Mouse (Mus musculus): ENCODE data around the gene 1700102P08Rik.

The 1700102P08Rik gene

GRCm38 (mm10) chr9:108412221-108412620 is 19.6 kb downstream of the 1700102P08Rik start:
- DNase-seq = no peak

DNA sequence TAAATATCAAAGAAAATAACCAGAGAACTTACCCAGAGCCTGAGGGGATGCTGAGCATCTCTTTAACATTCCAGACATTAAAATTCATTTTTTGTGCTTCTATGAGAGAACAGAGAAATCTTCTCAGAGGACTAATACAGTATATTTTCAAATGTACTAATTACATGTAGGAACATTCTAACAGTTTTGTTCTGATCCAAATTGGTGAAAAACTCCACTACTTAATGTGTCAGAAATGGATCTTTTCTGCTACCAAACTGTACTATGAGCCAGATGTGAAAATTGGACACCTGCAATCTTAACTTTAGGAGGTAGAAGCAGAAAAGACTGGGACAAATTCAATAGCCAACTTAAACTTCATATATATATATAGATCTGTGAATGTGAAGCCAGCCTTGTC is 35.8 kb downstream of the 1700102P08Rik start, which contains the start of gene Ccdc36:
Ccdc36 (minus strand) TSS at position 101 of the 400 bp plus-strand sequence.
- DNase-seq = no peak

- no peak for DNase-seq
Measured at GRCm38 (mm10) chr9:108431431-108432067, 38.9 kb downstream of the 1700102P08Rik start.

DNA sequence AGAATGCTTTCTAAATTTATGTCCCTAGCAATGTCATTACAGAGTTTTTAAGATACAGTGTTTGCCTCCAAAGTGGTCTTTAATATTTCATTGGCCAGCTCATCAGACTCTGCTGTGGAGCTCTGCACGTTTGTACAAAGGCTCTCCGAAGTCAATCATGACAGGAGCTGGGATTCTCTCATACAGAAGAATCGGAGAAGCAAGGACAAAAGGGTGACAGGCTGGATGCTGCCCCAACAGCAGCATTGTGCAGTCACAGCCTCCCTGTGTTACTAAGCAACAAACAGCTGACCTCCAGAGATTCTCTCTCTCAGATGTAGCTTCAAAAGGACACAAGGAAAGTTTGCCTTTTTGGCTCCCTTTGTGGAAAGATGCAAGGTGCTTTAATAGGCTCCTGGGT is 43.6 kb downstream of the 1700102P08Rik start, which contains the start of gene BC048562:
BC048562 (plus strand) TSS at position 301 of the 400 bp plus-strand sequence.
- DNase-seq = no peak

DNA sequence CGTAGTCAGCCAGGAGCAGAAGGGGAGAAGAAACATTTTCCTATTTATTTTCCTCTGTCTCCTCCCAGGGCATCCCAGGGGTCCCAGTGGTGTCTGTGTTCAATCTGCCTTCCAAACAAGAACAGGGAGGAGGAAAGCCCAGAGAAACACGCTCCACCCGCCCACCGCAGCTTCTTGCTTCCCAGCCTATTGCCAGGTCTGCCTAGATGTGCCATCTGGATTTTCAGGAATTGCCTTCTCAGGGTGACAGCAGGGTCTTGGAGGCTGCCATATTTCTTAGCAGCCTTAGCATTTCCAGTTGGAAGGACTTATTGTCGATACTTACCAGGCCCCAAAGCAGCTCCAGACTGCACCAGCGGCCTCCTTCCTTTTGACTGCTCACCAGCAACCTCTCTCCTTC is 46.6 kb downstream of the 1700102P08Rik start:
- no peak for DNase-seq

- no peak for DNase-seq
Measured at GRCm38 (mm10) chr9:108440485-108440884, 47.9 kb downstream of the 1700102P08Rik start.

DNA sequence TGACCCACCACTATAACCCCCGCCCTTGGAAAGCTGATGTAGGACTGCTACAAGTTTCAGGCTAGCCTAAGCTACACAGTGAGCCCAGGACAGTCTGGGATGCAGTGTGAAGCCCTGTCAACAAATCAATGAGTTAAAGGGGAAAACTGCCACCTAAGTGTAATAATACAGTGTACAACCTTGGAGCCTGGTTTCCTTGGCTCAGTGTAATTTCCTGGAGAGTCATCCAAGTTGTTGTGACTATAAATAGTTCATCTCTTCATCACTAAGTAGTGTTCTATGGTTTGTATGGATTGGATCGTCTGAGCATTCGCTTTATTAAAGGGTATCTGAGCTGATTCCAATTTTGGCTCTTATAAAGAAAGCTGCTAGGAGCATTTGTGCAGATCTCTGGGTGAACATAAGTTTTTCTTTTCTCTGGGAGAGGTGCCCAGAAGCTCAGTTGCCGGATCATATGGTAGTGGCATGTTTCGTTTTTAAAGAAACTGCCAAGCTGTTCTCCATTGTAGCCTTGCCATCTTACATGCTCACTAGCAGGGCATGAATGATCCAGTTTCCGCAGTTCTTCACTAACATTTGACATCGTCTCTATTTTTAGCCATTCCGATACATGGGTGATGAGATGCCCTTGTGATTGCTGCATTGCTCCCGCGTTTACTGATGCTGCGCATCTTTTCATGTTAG is 48.8 kb downstream of the 1700102P08Rik start:
- no peak for DNase-seq

GRCm38 (mm10) chr9:108445125-108445524 is 52.5 kb downstream of the 1700102P08Rik start:
- no peak for DNase-seq

DNA sequence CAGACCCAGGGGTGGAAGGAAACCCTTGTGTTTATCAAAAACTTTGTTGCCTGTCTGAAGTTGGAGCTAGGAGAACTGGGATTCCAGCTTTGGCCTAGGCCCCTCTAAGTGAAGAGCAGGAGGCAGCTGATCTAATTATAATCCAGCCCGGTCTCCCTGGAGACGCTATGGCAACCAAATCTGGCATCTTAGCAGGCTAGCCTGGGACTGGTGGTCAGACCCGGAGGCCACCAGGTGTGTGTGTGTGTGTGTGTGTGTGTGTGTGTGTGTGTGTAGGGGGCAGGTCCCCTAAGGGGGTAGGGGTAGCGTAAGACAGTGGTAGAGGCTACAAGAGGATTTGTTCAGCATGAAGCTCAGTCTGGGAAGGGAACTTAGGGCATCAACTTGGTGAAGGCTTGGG is 57.3 kb downstream of the 1700102P08Rik start:
- no peak for DNase-seq

DNA sequence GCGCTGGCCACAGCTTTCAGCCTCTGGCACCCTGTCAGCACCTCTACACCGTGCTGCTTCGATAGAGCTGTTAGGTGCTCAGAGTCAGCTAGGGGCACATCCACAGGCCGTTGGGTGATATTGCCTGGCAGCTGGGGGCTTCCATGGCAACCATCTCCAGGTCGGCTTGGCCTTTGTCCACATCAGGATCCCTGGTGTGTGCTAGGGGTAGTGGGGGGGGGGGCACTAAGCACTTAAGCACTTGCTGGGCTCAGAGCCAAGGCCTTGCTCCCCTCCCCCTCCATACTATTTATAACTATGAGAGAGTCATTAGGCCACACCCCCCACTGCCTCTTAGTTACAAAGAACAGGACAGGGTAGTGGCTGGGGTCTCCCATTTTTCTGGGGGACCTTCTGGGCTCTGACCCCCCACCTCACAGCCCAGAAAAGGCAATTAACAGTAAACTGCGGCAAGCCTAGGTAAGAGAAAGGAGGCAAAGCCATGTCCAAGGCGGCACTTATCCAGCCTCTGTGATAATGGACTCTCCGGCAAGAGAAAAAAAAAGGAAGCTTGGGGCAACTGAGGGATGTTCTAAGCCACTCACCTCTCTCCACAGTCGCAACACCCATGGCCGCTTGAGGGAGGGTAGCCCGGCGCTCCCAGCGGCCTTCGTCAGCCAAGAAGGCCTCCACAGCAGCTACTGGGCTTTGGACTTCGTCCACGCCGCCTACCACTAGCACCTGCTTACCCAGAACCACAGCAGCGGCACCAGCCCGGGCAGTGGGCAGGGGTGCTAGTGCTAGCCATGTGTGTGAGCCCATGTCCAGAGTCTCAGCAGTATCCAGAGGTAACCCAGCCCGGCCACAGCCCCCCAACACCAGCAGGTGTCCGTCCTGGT is 57.9 kb downstream of the 1700102P08Rik start:
- no peak for DNase-seq

DNA sequence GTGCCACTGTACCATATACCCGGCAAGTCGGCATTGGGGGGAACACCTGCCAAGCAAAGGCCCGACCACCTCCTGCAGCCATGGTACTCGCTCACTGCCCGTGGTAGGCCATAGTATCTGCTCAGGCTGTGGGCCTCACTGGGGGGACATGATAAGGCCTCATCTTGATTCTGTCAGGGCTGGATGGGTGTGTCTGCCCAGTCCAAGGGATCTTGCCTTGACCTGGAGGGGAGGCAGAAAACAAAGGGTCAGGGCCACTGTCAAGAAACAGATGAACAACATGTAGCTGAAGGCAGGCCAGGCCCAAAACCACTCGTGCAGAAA is 58.5 kb downstream of the 1700102P08Rik start:
- DNase-seq = no peak

DNA sequence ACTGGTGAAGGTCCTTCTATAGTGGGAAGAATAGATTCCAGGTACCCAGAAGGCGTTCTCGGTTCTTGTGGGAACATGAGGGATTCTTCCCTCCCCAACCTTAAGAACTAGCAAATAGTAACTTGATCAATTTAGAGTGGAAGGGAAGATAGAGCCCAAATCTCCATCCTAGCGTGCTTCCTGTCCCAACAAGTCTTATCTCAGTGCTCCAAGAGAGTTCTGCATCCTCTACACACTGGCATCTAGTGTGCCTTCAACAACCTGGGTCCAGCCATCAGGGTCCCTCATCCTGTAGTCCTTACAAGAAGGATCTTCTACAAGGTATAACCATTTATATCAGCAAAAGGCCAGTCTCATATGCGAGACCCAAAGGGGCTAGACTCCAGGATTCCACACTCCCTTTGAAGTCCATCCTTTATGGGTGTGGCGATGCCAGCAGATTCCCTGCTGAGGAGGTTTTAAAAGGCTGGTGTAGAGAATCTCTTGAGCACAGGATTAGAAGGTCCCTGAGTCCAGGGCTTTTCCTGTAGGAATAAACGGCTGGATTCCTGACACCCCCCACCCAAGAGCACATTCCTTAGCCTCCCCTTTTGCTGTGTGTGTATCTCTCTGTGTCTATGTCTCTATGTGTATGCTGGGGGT is 59.0 kb downstream of the 1700102P08Rik start:
- DNase-seq = no peak

GRCm38 (mm10) chr9:108452291-108452906 is 59.8 kb downstream of the 1700102P08Rik start:
- peak; percentile 88 for DNase-seq

DNA sequence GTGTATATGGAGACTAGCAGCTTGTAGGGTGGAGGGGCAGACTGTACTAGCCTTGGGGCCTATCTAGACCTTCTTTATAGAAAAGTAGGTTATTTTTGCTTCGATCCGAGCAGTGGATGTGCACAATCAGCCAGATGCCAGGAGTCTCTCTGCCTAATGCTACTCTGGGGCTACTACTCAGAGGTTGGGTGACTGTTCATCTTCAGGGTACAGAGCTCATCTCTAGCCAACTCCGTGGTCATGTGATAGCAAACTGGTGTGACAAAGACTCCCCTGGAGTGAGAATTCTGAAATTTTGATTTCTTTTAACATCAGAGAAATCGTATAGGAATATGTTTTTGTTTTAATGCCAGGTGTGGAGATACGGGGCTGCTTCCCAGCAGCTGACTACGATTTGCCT is 60.3 kb downstream of the 1700102P08Rik start:
- DNase-seq = no peak

- no peak for DNase-seq
Measured at GRCm38 (mm10) chr9:108453458-108453857, 60.9 kb downstream of the 1700102P08Rik start.

DNA sequence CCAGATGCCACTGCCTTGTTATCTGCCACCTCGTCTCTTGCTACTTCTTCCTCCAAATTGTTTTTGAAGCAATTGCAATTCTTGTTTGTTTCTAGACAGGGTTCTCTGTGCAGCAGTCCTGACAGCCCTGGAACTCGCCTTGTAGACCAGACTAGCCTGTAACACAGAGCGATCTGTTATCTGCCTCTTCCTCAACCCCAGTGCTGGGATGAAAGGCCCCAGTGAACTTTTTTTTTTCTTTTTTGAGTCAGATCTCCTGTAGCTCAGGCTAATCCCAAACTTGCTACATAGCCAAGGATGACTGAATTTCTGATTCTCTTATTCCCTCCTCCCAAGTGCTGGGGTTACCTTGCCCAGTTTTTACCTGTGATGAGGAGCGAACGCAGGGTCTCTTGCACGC is 61.8 kb downstream of the 1700102P08Rik start:
- no peak for DNase-seq

DNA sequence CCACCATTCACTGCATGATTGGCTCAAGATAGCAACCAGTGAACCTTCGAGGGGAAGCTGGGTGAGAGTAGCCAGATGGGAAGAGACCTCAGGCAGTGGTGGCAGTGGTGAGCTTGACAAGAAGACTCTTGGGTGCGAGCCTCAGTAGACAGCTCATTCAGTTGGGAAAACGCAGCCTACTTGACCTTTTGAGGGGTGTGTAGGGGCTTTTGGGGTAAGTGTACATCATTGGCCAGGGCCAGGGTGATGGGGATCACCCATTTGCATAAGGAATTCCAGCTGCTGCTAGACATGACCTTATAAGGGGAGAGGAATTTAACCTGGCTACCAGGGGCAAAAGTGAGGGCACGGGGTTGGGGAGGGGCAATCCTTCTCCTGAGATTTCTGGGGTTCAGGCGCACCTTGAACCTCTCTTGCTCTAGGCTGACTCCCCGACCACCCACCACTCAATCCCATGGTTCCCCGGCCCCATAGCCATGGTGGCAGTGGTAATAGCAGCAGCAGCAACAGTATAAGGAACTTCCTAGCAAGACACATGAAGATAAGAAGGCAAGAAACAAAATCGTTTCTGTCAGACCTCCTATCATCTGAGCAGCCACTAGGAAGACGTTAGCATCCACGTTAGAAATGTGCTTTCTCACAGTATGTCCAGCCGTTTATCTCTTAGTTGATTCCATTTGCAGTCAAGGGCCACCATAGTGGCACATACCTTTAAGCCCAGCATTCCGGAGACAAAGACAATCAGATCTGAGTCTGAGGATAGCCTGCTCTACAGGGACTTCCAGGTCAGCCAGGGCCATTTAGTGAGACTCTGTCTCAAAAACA is 63.4 kb downstream of the 1700102P08Rik start:
- DNase-seq = no peak

GRCm38 (mm10) chr9:108456953-108457352 is 64.3 kb downstream of the 1700102P08Rik start:
- DNase-seq = no peak

DNA sequence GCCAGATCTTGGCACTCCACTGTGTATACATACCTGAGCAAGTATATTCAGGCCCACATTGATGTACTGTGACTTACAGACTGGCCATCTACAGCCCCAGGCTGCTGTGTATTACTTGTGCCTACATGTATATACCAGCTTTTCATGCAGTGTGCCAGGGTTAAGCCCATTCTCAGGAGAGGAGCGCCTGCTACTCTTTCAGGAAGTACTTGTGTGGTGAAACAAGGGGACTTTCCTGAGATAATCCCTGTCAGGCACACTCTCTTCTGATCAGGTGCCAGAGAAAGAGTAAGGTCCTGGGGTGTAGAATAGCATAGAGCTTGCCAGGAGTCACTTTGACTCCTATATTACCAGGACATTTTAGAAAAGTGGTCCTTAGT is 67.3 kb downstream of the 1700102P08Rik start:
- DNase-seq = no peak
